Mouse (Mus musculus) C2C12 (cell line): ENCODE results near the gene Ptprj.

ENCODE experiments used
- CEBPB ChIP-seq: IDR thresholded peaks from one replicate; pipeline ENCODE4 v1.6.1; 2011; ENCODE audit warnings: low read depth, mild to moderate bottlenecking, control low read depth, moderate library complexity
- CTCF ChIP-seq: IDR thresholded peaks from one replicate; pipeline ENCODE4 v1.5.1; 2011; ENCODE audit not compliant: control insufficient read depth, insufficient read depth, insufficient read length
- FOSL1 ChIP-seq: IDR thresholded peaks from one replicate; pipeline ENCODE4 v1.8.0; 2011; ENCODE audit warnings: mild to moderate bottlenecking, low read length; ENCODE audit not compliant: poor library complexity, insufficient read depth, severe bottlenecking
- MAX ChIP-seq: IDR thresholded peaks from one replicate; pipeline ENCODE4 v1.6.1; 2011; ENCODE audit warnings: mild to moderate bottlenecking, control low read depth
- MYOD1 ChIP-seq: IDR thresholded peaks from one replicate; pipeline ENCODE4 v1.6.1; 2011; ENCODE audit warnings: low read depth; ENCODE audit not compliant: control insufficient read depth, insufficient read length
- MYOG ChIP-seq: IDR thresholded peaks from one replicate; pipeline ENCODE4 v1.6.1; 2011; ENCODE audit not compliant: control insufficient read depth, insufficient read length; ENCODE audit errors: extremely low read depth
- USF1 ChIP-seq: IDR thresholded peaks from one replicate; pipeline ENCODE4 v1.6.1; 2011; ENCODE audit warnings: low read depth, mild to moderate bottlenecking, control low read depth, moderate library complexity

DNA sequence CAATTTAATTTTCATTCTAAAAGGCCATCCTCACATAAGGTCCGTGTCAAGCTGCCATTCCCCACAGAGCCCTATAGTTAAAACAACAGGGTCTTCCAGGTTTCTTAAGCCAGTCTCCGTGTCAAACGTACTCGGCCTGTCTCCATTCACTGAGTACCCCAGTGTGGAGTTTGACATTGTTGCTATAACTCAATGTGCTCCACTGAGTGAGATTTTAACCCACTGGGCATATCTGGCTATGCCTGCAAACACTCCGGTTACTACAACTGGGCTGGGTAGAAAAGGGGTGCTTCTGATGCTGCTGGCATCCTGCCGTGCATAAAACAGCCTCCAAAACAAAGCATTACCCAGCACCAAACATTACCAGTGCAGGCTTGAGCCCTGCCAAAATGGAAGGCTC lies 53.5 kb downstream of the Ptprj start:
- TF ChIP-seq MYOG, result no peak
- TF ChIP-seq CTCF, result no peak
- no peak for TF ChIP-seq USF1
- no peak for TF ChIP-seq MYOD1
- TF ChIP-seq MAX, result no peak
- TF ChIP-seq CEBPB, result no peak
- TF ChIP-seq FOSL1, result no peak
